Mouse (Mus musculus) WW6 (cell line): ENCODE measurements around the gene Btbd35f27.
"Not testable (repeated sequence)": the region's sequence is repeated elsewhere in the genome, so short reads cannot be mapped to it uniquely, and the experiment has no call there.

Experiments used
- DNase-seq: peaks from one replicate; pipeline ENCODE4 v3.0.0-alpha.2; 2013; ENCODE audit warnings: low read depth, low spot score

Btbd35f27 gene

DNA sequence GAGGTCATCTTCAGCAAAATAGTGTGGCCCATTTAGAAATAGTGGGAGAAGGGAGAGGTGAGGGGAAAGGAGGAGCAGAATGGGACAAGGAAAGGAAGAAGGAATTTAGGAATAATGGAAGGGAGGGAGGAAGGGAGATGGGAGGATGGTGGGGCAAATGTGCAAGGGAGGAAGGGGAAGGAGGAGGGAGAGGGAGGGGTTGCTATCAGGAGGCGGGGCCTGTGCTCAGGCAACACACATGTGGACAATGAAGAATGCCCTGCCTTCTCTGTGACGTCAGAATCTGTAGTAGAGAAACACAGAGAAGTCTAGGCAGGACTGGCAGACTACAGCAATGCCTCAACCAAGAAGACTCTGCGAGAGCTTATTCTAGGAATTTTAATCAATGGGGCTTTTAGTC lies at the start of gene Btbd35f27:
Btbd35f27 (plus strand) TSS at position 301 of the 400 bp plus-strand sequence.
- not testable (repeated sequence) for DNase-seq
